Mouse (Mus musculus) cerebellum, postnatal 25 days (tissue): ENCODE measurements around the gene Ubxn1.
"Not testable (repeated sequence)": the region's sequence is repeated elsewhere in the genome, so short reads cannot be mapped to it uniquely, and the experiment has no call there.

ENCODE experiments used
- DNase-seq, 2 experiments: peaks; one replicate each; pipeline ENCODE4 v3.0.0; 2021; ENCODE audit warnings: mixed read lengths in 2 of 2

Gene Ubxn1

GRCm38 (mm10) chr19:8871267-8872186 is at the start of gene Ubxn1:
Gene Ubxn1, plus strand, starts transcription at chr19:8871496.
- peak; percentile 98 to 99 for DNase-seq

- DNase-seq, result peak; percentile 78 to 87
These were observed 48.6 kb upstream of the Ubxn1 start for GRCm38 (mm10) chr19:8822696-8823095.

GRCm38 (mm10) chr19:8829660-8830059 is 41.6 kb upstream of the Ubxn1 start, which contains the start of gene AC129217.1:
Gene AC129217.1, plus strand, starts transcription at chr19:8829773.
- no peak for DNase-seq

- DNase-seq, result no peak
These were observed 40.6 kb upstream of the Ubxn1 start for GRCm38 (mm10) chr19:8830664-8831063.

- DNase-seq, result no peak
These were observed 40.0 kb upstream of the Ubxn1 start for GRCm38 (mm10) chr19:8831262-8831661.

GRCm38 (mm10) chr19:8832971-8833370 is 38.3 kb upstream of the Ubxn1 start:
- DNase-seq, result no peak

- DNase-seq, result not testable (repeated sequence)
These were observed 35.0 kb upstream of the Ubxn1 start for GRCm38 (mm10) chr19:8836327-8836726.

GRCm38 (mm10) chr19:8837251-8837791 is 34.0 kb upstream of the Ubxn1 start, which contains the start of gene Bscl2:
Gene Bscl2, plus strand, starts transcription at chr19:8837467.
- peak; percentile 91 to 92 for DNase-seq

- peak; percentile 69 to 74 for DNase-seq
These were observed 33.1 kb upstream of the Ubxn1 start for GRCm38 (mm10) chr19:8838041-8838730.

GRCm38 (mm10) chr19:8839103-8839907 is 32.0 kb upstream of the Ubxn1 start, which contains the start of gene Gng3:
Gene Gng3, minus strand, starts transcription at chr19:8839194.
- peak; percentile 89 to 92 for DNase-seq

- DNase-seq, result peak; percentile 86 to 89
These were observed 31.1 kb upstream of the Ubxn1 start for GRCm38 (mm10) chr19:8839908-8840791.

- peak in 1 of 2 experiments; percentile 50 for DNase-seq
These were observed 30.3 kb upstream of the Ubxn1 start for GRCm38 (mm10) chr19:8841012-8841411.

GRCm38 (mm10) chr19:8842961-8843360 is 28.3 kb upstream of the Ubxn1 start:
- no peak for DNase-seq

- peak; percentile 76 to 88 for DNase-seq
These were observed 26.7 kb upstream of the Ubxn1 start for GRCm38 (mm10) chr19:8844371-8845129.

- DNase-seq, result no peak
These were observed 22.9 kb upstream of the Ubxn1 start for GRCm38 (mm10) chr19:8848356-8848755.

- no peak for DNase-seq
These were observed 20.8 kb upstream of the Ubxn1 start, which contains the start of gene Lrrn4cl for GRCm38 (mm10) chr19:8850402-8850901. Gene Lrrn4cl, plus strand, starts transcription at chr19:8850768.

GRCm38 (mm10) chr19:8851639-8852038 is 19.7 kb upstream of the Ubxn1 start:
- DNase-seq, result no peak

GRCm38 (mm10) chr19:8852236-8852928 is 18.9 kb upstream of the Ubxn1 start:
- DNase-seq, result no peak

- DNase-seq, result no peak
These were observed 18.2 kb upstream of the Ubxn1 start for GRCm38 (mm10) chr19:8853117-8853516.
